Mouse (Mus musculus) ZHBTc4 (cell line): ENCODE data around the gene Gabrb1.

ENCODE experiments used
- DNase-seq: peaks from one replicate; pipeline ENCODE4 v3.0.0-alpha.2; 2011; ENCODE audit warnings: low read depth, low spot score

Gabrb1 gene

GRCm38 (mm10) chr5:71828996-71829395 lies 171.1 kb downstream of the Gabrb1 start:
- DNase-seq: no peak

- no peak for DNase-seq
Measured at GRCm38 (mm10) chr5:71830342-71830741, 172.4 kb downstream of the Gabrb1 start.

GRCm38 (mm10) chr5:71842241-71842640 lies 184.3 kb downstream of the Gabrb1 start:
- DNase-seq: no peak

- DNase-seq: no peak
Measured at GRCm38 (mm10) chr5:71898214-71898613, 240.3 kb downstream of the Gabrb1 start.

DNA sequence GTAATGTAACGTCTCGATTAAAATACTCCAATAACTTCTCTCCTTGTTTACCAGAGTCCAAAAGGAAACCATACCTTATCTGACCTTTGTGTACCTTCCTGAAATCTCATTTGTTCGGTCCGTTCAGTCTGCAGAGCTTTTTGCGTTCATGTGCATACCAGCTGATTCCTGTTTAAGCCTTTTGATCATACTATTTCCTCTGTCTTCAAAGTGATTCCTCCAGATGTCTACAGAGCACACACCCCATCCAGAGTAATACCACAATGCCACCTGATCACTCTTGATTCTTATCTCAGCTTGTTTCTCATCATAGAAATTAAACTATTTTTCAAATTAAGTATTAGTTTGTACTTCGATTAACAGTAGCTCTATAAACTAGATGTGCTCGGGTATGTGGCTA lies 245.5 kb downstream of the Gabrb1 start:
- DNase-seq: no peak

DNA sequence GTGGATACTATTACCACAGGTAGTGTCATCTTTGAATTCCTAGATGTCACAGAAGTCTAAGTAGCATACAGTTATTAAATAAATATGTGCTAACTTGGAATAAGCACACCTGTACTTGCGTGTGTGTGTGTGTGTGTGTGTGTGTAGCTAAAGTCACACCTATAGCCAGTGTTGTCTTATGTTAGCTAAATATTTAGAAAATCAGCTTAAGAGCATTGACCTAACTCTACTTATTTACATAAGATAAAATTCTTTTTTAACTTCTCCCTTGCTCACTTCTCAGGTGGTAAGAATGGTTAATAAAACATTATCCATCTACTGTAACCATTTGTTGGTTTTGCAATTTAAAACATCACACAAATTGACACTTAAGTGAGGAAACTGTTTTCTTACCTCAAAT lies 256.1 kb downstream of the Gabrb1 start:
- DNase-seq: no peak

DNA sequence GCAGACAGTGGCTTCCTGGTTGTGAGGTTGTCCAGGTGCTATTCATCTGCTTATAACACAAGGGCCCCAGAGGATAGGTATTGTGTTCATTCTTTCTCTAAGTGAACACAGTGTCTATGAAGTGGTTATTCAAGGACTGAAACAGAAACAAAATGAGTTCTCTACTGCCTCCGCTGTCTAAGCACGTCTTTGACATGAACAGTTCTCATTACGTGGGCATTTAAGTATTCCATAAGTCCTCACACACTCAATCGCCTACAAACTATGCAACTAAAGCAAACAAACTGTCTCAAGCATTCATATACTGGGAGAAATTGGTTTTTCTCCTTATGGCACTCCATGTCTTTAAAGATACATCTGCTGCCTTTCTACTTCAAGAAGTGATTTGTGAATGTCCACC lies 257.8 kb downstream of the Gabrb1 start:
- no peak for DNase-seq

DNA sequence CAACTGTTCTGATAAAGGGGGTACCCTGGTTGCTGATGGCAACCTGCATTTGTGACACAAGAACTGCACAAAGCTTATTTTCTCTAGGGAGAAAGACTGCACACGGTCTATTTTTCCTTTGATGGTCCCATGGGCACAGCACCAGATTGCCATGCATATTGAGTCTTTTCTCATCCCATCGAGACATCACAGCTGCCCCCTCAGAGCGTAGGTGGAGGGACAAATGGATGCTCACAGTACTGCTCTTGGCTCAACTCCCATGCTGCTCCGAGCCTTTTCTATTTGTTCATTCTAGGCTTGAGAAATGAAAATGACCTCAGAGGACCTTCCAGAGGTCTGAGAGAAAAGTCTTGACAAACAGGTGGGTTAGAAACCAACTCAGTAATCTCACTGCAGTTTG lies 259.3 kb downstream of the Gabrb1 start:
- no peak for DNase-seq

- peak; percentile 64 for DNase-seq
Measured at GRCm38 (mm10) chr5:71923636-71924035, 265.7 kb downstream of the Gabrb1 start.

- no peak for DNase-seq
Measured at GRCm38 (mm10) chr5:71926336-71926735, 268.4 kb downstream of the Gabrb1 start.

DNA sequence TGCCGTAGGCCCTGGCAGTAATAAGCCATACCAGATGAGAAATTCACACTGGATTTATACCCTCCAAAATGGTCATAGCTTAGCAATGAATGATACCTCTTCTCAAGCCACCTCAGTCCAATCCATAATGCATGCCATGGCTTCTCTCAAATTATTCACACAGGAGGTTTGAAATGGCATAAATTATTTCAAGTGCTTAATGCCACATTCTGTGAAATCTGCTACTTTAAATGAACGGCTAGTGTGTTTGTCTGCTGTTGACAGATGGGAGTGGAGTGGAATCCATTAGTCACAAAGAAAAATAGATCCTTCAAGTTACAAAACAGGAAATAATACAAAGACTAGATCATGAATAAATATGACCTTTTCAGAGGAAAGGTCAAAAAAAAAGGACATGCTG lies 272.1 kb downstream of the Gabrb1 start:
- no peak for DNase-seq

- DNase-seq: no peak
Measured at GRCm38 (mm10) chr5:71951398-71951797, 293.5 kb downstream of the Gabrb1 start.

DNA sequence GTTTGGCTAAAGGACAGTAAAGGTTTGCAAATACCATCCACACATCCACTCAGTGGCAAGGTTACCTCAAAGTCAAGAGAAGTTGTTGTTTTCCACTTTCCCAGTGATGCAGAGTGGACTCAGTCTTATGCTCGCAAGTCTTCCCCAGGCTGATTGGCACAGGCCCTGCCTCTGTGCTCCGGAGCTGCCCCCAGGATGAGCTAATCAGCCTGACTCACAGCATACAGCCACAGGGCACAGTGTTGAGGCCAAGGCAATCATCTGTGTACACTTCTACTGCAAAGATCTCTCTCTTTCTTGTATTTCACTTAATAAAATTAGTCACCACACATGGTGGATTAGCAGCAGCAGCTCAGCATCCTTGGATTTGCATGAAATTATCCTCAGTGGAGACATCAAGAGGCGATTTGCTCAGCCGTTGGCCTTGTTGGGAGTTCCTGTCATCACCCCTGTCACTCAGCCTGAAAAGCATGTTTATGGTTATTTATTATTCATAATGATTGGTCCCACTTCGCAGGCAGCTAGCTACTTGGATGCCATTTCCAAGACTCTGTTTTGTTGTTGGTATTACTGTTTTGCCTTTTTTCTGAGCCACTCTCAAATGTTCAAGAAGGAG lies 297.3 kb downstream of the Gabrb1 start:
- DNase-seq: no peak

- no peak for DNase-seq
Measured at GRCm38 (mm10) chr5:71964876-71965432, 307.0 kb downstream of the Gabrb1 start.

GRCm38 (mm10) chr5:71965529-71965928 lies 307.6 kb downstream of the Gabrb1 start:
- no peak for DNase-seq

DNA sequence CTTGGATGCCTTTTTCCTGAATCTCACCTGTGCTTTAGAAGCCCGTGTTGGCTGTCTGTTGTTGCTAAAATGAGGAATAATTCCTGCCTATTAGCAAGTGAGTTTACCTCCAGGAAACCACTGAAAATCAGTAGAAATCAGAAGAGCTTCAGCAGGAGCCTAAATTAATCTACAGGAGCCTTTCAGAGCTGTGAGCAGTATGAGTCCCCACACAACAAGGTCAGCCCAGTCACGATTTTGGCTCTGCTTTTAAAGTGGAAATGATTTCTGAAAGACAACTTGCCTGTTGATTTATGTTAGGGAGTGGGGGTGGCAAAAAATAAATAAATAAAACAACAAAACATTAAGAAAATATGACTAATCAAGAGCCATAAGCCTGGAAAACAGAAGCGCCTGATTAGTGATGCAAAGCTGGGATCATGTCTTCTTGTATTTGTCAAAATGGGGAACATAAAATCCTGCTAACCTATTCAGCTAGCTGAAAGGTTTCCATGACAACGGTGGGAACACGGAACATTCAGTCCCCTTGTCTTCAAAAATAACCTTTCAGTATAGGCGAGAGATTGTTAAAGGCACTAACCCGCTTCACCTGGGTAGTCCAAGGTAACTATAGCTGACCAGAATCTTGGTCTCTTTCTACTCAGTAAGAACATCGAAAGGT lies 312.4 kb downstream of the Gabrb1 start:
- DNase-seq: peak; percentile 2

- no peak for DNase-seq
Measured at GRCm38 (mm10) chr5:71972831-71973230, 314.9 kb downstream of the Gabrb1 start.

- no peak for DNase-seq
Measured at GRCm38 (mm10) chr5:71976133-71976532, 318.2 kb downstream of the Gabrb1 start.

DNA sequence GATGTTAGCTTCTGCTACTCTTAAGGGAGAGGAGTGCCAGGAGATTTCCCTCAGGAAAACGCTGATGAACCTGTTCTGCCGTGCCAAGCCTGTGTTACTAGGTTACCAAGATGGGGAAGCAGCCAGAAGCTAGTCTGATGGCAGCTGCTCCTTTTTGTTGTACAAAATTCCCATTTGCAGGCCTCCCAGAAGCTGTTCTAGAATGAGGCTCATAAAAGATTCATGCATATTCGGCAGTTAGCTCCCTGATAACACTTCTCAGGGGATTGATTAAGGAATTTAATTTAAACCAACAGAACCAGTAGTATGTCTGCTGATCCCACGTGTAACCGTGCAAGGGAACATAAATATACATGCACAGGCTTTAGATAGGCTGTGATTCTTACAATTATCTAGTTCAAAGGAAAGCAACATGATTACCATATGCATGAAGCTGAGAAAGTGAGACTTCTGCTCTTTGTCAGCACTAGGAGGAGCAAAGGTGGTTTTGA lies 318.7 kb downstream of the Gabrb1 start:
- no peak for DNase-seq

- no peak for DNase-seq
Measured at GRCm38 (mm10) chr5:71986561-71986960, 328.6 kb downstream of the Gabrb1 start.

GRCm38 (mm10) chr5:71986983-71987398 lies 329.1 kb downstream of the Gabrb1 start:
- DNase-seq: no peak

GRCm38 (mm10) chr5:71999466-71999865 lies 341.6 kb downstream of the Gabrb1 start:
- no peak for DNase-seq

DNA sequence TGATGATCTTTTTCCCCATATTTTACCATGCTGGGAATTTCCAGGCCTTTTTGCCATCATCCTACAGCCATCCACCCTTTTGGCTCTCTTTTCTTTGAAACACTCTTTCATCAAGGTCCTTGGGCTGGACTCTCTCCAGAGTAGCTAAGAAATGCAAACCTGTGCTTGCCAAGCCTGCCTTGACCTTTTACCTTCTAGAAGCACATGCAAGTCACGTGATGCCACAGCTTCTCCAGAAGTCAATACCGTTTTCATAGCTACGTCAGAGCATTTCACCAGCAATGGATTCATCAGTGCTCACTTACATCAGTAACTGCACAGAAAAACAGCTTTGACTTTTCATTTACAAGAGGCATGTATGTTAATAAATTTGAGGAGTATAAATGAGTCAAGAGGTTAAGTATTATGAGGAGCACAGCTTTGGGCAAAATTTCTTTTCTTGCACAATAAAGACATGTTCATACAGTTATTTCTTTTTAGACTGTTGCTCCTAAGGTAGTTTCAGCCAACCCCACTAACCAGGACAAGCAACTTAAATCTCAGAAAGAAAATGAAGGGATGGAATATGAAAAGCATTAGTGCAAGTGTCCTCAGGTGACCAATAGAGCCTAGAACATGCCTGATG lies 346.0 kb downstream of the Gabrb1 start:
- no peak for DNase-seq
